ENCODE assay signal across 8 mouse cellular contexts in the genomic region with DNA sequence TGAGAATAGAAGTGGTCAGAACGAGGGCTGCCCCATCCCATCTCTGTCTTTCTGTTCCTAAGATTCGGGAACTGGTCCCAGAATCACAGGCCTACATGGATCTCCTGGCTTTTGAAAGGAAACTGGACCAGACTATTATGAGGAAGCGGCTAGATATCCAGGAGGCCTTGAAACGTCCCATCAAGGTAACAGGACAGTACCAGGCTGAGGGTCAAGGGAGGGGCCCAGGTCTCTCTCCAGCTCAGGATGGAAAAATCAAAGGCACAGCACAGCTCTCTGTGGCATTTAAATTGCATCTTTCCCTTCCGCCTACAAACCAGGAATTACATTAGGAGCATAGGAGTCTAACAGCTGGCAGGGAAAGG. TPM values are rescaled to one million over a fixed set of nuclear protein-coding genes. Genes with fewer than 3 reads are reported as not detected.
DNase-seq lines count a peak whose midpoint lies in the region; ATAC-seq and TF ChIP-seq lines count a peak whose summit lies in the region.
"Had no signal": no experiment of that assay in that cellular context is flagged by ENCODE, and none has a peak within 500 bp of the region (broad histone marks: within the 10 kb centered on the region; RNA-seq: fewer than 3 reads in every experiment).

No protein-coding gene starts in this region.

- no peak for DNase-seq in left cerebral cortex, adult 2 months (ENCODE audit: extremely low spot score in 1 of 2, low spot score in 2 of 2)
- no peak for DNase-seq in left cerebral cortex, postnatal 14 days (ENCODE audit: low spot score in 2 of 2)
- no peak for DNase-seq in spleen, postnatal 14 days (ENCODE audit: low spot score in 2 of 2)
- DNase-seq in testis, postnatal 10 days (ENCODE audit: low spot score), result no peak

- H3K9me3 ChIP-seq in forebrain, embryonic 12.5 days, result no peaks in the 10 kb centered on the region
- no peaks in the 10 kb centered on the region for H3K9me3 ChIP-seq in intestine, embryonic 15.5 days
- H3K9me3 ChIP-seq: liver, embryonic 15.5 days had no signal

- 65% methylated on average over 5 of the region's 5 CpGs for WGBS in forebrain, embryonic 12.5 days
- WGBS in intestine, embryonic 15.5 days, result 75% methylated on average over 5 of the region's 5 CpGs
- WGBS in olfactory bulb, adult 2 months, result 19% methylated on average over 5 of the region's 5 CpGs

- ATAC-seq in forebrain, embryonic 12.5 days (ENCODE audit: low FRiP score), result no peak
- ATAC-seq in intestine, embryonic 15.5 days, result no peak

- H3K4me3 ChIP-seq in left cerebral cortex, adult 2 months, result peak overlapping the region; percentile 98
- peak overlapping the region; percentile 86 for H3K4me3 ChIP-seq in forebrain, embryonic 12.5 days (replicated peaks)
- no peak overlapping the region for H3K4me3 ChIP-seq in intestine, embryonic 15.5 days (replicated peaks)
- H3K4me3 ChIP-seq in olfactory bulb, adult 2 months (ENCODE audit: insufficient read depth, low read depth, low read length), result peak overlapping the region; percentile 83

- H3K36me3 ChIP-seq in forebrain, embryonic 12.5 days (replicated peaks), result peaks cover 47% of the 10 kb centered on the region
- peaks cover 19% of the 10 kb centered on the region; the same call in 1 of the 2 replicates for H3K36me3 ChIP-seq in intestine, embryonic 15.5 days

- H3K4me1 ChIP-seq in forebrain, embryonic 12.5 days, result peaks cover 28% of the 10 kb centered on the region
- H3K4me1 ChIP-seq in intestine, embryonic 15.5 days (replicated peaks), result peaks cover 41% of the 10 kb centered on the region
- peaks cover 41% of the 10 kb centered on the region for H3K4me1 ChIP-seq in olfactory bulb, adult 2 months (ENCODE audit: control insufficient read depth, insufficient read depth, low read length)

- TF ChIP-seq CTCF in left cerebral cortex, adult 2 months (IDR thresholded peaks at IDR 0.05), result no peak
- TF ChIP-seq CTCF in olfactory bulb, adult 2 months (IDR thresholded peaks at IDR 0.05; ENCODE audit: insufficient read depth, low read depth, low read length), result no peak

- peaks cover 6% of the 10 kb centered on the region; the same call in 1 of the 2 replicates for H3K27me3 ChIP-seq in forebrain, embryonic 12.5 days
- no peaks in the 10 kb centered on the region for H3K27me3 ChIP-seq in intestine, embryonic 15.5 days (replicated peaks)

- intact Hi-C loops in left cerebral cortex, adult 2 months (cut with DNase I), result loop anchor here (2.0 kb wide), 2 partner anchors 13 to 21 kb away; a partner anchor contains a TSS
- intact Hi-C loops in left cerebral cortex, postnatal 14 days (cut with DNase I), result no loop called here

- peak overlapping the region; percentile 88 for H3K4me2 ChIP-seq in forebrain, embryonic 12.5 days
- peak overlapping the region; percentile 26; the same call in 1 of the 2 replicates for H3K4me2 ChIP-seq in intestine, embryonic 15.5 days (replicated peaks)

- TF ChIP-seq POLR2A in olfactory bulb, adult 2 months (IDR thresholded peaks at IDR 0.05; ENCODE audit: insufficient read depth, low read depth, low read length), result no peak

- H3K27ac ChIP-seq in left cerebral cortex, adult 2 months, result peak overlapping the region; percentile 99
- peak overlapping the region; percentile 95 for H3K27ac ChIP-seq in forebrain, embryonic 12.5 days
- H3K27ac ChIP-seq in intestine, embryonic 15.5 days, result 0 out of 2 replicates have a peak overlapping the region, but pooled peaks have one; percentile 18
- H3K27ac ChIP-seq in olfactory bulb, adult 2 months (ENCODE audit: insufficient read depth, low read depth, low read length), result peak overlapping the region; percentile 97

- H3K9ac ChIP-seq in forebrain, embryonic 12.5 days, result peak overlapping the region; percentile 90; the same call in 1 of the 2 replicates
- H3K9ac ChIP-seq in intestine, embryonic 15.5 days, result no peak overlapping the region
- H3K9ac ChIP-seq: liver, embryonic 15.5 days had no signal

RNA-seq across cellular contexts. Expression of a gene that starts 1.6 kb away (rescaled TPM):
- 10 to 100 TPM in 1 of 2 experiments, 1 to 10 TPM in 1; 5.3 to 11.7 TPM for total RNA-seq in left cerebral cortex, adult 2 months (2021)
- total RNA-seq in left cerebral cortex, postnatal 14 days (2021), result 1 to 10 TPM; 5.6 to 8.1 TPM
- not detected in 2 replicates for polyA plus RNA-seq in forebrain, embryonic 12.5 days (2016; fragmentation: Nextera tagmentation; extraction: Ambion mirVana)
- polyA plus RNA-seq in intestine, embryonic 15.5 days (2015; fragmentation: Nextera tagmentation; extraction: Ambion mirVana), result not detected in 2 replicates
- not detected in 2 replicates for polyA plus RNA-seq in olfactory bulb, adult 2 months (2012; ENCODE audit: insufficient read depth, insufficient read length, low replicate concordance, missing spikeins)
- polyA plus RNA-seq: liver, embryonic 15.5 days had no signal

RNA-seq across cellular contexts. Expression of a gene that starts 1.7 kb away (rescaled TPM):
- total RNA-seq in left cerebral cortex, adult 2 months (2021), result 100 to 1,000 TPM; 157 to 163 TPM
- total RNA-seq in left cerebral cortex, postnatal 14 days (2021), result 100 to 1,000 TPM; 142 to 143 TPM
- polyA plus RNA-seq in forebrain, embryonic 12.5 days (2016; fragmentation: Nextera tagmentation; extraction: Ambion mirVana), result 135 and 138 TPM in 2 replicates
- 23.5 and 34.0 TPM in 2 replicates for polyA plus RNA-seq in intestine, embryonic 15.5 days (2015; fragmentation: Nextera tagmentation; extraction: Ambion mirVana)
- polyA plus RNA-seq in olfactory bulb, adult 2 months (2012; ENCODE audit: insufficient read depth, insufficient read length, low replicate concordance, missing spikeins), result 510 TPM in 1 of 2 replicates, not detected in the other

RNA-seq across cellular contexts. Expression of a gene that starts 13.7 kb away (rescaled TPM):
- 100 to 1,000 TPM in 1 of 2 experiments, 10 to 100 TPM in 1; 90.7 to 100 TPM for total RNA-seq in left cerebral cortex, adult 2 months (2021)
- total RNA-seq in left cerebral cortex, postnatal 14 days (2021), result 10 to 100 TPM; 34.1 to 35.5 TPM
- 0.57 and 0.72 TPM in 2 replicates for polyA plus RNA-seq in forebrain, embryonic 12.5 days (2016; fragmentation: Nextera tagmentation; extraction: Ambion mirVana)
- polyA plus RNA-seq in intestine, embryonic 15.5 days (2015; fragmentation: Nextera tagmentation; extraction: Ambion mirVana), result 11.6 and 15.5 TPM in 2 replicates
- polyA plus RNA-seq in olfactory bulb, adult 2 months (2012; ENCODE audit: insufficient read depth, insufficient read length, low replicate concordance, missing spikeins), result not detected in 2 replicates

RNA-seq across cellular contexts. Expression of a gene that starts 21.8 kb away (rescaled TPM):
- 100 to 1,000 TPM; 113 to 123 TPM for total RNA-seq in left cerebral cortex, adult 2 months (2021)
- 100 to 1,000 TPM; 129 to 131 TPM for total RNA-seq in left cerebral cortex, postnatal 14 days (2021)
- 167 and 168 TPM in 2 replicates for polyA plus RNA-seq in forebrain, embryonic 12.5 days (2016; fragmentation: Nextera tagmentation; extraction: Ambion mirVana)
- 187 and 218 TPM in 2 replicates for polyA plus RNA-seq in intestine, embryonic 15.5 days (2015; fragmentation: Nextera tagmentation; extraction: Ambion mirVana)
- polyA plus RNA-seq in olfactory bulb, adult 2 months (2012; ENCODE audit: insufficient read depth, insufficient read length, low replicate concordance, missing spikeins), result not detected in 2 replicates

RNA-seq across cellular contexts. Expression of a gene that starts 33.5 kb away (rescaled TPM):
- total RNA-seq in left cerebral cortex, adult 2 months (2021), result 10 to 100 TPM; 66.7 to 81.0 TPM
- total RNA-seq in left cerebral cortex, postnatal 14 days (2021), result 10 to 100 TPM; 83.1 to 91.8 TPM
- polyA plus RNA-seq in forebrain, embryonic 12.5 days (2016; fragmentation: Nextera tagmentation; extraction: Ambion mirVana), result 14.7 and 18.2 TPM in 2 replicates
- 2.2 and 2.4 TPM in 2 replicates for polyA plus RNA-seq in intestine, embryonic 15.5 days (2015; fragmentation: Nextera tagmentation; extraction: Ambion mirVana)
- not detected in 2 replicates for polyA plus RNA-seq in olfactory bulb, adult 2 months (2012; ENCODE audit: insufficient read depth, insufficient read length, low replicate concordance, missing spikeins)

Comparison
In these comparisons a context has a peak if more than half of its experiments do, and no peak if none do; other contexts are left out.
1. H3K27ac ChIP-seq: peak in every context shown above with its lines; median percentile 99 in left cerebral cortex, adult 2 months; 97 in olfactory bulb, adult 2 months; 95 in forebrain, embryonic 12.5 days; 18 in intestine, embryonic 15.5 days.